Mouse (Mus musculus) MEL (cell line): ENCODE data around the gene Lrrc4c. TPM values are rescaled to one million over a fixed set of nuclear protein-coding genes. Genes with fewer than 3 reads are reported as not detected.

ENCODE experiments used
- DNase-seq: peaks from one replicate; pipeline ENCODE4 v3.0.0; 2011; ENCODE audit warnings: low read depth, low spot score
- H3K27ac ChIP-seq: 2 replicates; pipeline ENCODE4 v1.5.1; 2012; ENCODE audit warnings: low read depth, mild to moderate bottlenecking, control low read depth, low read length, moderate library complexity; ENCODE audit not compliant: control insufficient read depth
- H3K27me3 ChIP-seq, 2 experiments: fragments of 150-350 bp in 1 of 2; sonication (generic) in 1 of 2; 2 replicates each; pipeline ENCODE4 v1.6.1; 2012; ENCODE audit warnings: low read length in 2 of 2, mild to moderate bottlenecking in 2 of 2, improper control_type of control experiment in 1 of 2, moderate library complexity in 1 of 2; ENCODE audit not compliant: insufficient read depth in 2 of 2, control insufficient read depth in 1 of 2
- H3K36me3 ChIP-seq, 2 experiments: 2 replicates each; pipeline ENCODE4 v1.6.1; 2012 to 2014; ENCODE audit warnings: low read length in 2 of 2, improper control_type of control experiment in 1 of 2, inconsistent platforms in 1 of 2, mild to moderate bottlenecking in 1 of 2; ENCODE audit not compliant: insufficient read depth in 2 of 2, control insufficient read depth in 1 of 2
- H3K4me1 ChIP-seq, 2 experiments: fragments of 150-350 bp in 1 of 2; sonication (generic) in 1 of 2; 2 replicates each; pipeline ENCODE4 v1.6.1; 2012; ENCODE audit warnings: low read length in 2 of 2, improper control_type of control experiment in 1 of 2, mild to moderate bottlenecking in 1 of 2; ENCODE audit not compliant: insufficient read depth in 2 of 2, control insufficient read depth in 1 of 2
- H3K4me3 ChIP-seq, 2 experiments: fragments of 150-350 bp in 1 of 2; sonication (generic) in 1 of 2; 2 replicates each; pipeline ENCODE4 v1.5.1; 2012; ENCODE audit warnings: low read depth in 2 of 2, low read length in 2 of 2, mild to moderate bottlenecking in 2 of 2, moderate library complexity in 2 of 2, control low read depth in 1 of 2, improper control_type of control experiment in 1 of 2; ENCODE audit not compliant: control insufficient read depth in 1 of 2, insufficient read depth in 1 of 2
- H3K79me2 ChIP-seq: 2 replicates; pipeline ENCODE4 v1.6.1; 2012; ENCODE audit warnings: mild to moderate bottlenecking, low read length, moderate library complexity; ENCODE audit not compliant: control insufficient read depth, poor library complexity, insufficient read depth
- H3K9ac ChIP-seq: 2 replicates; pipeline ENCODE4 v1.6.1; 2012; ENCODE audit warnings: low read depth, mild to moderate bottlenecking, control low read depth, low read length, moderate library complexity; ENCODE audit not compliant: control insufficient read depth, poor library complexity, severe bottlenecking
- H3K9me3 ChIP-seq: fragments of 150-350 bp; sonication (generic); replicated peaks from 2 replicates; pipeline ENCODE4 v1.6.1; 2012; ENCODE audit warnings: mild to moderate bottlenecking, low read length, improper control_type of control experiment, moderate library complexity; ENCODE audit not compliant: insufficient read depth
- ELF1 ChIP-seq: IDR thresholded peaks from 2 replicates; pipeline ENCODE4 v1.6.1; 2014; ENCODE audit warnings: low read depth, mild to moderate bottlenecking, inconsistent platforms, low read length, improper control_type of control experiment, moderate library complexity
- GABPA ChIP-seq: IDR thresholded peaks from 2 replicates; pipeline ENCODE4 v1.6.1; 2012; ENCODE audit warnings: low read depth, mild to moderate bottlenecking, inconsistent platforms, low read length, improper control_type of control experiment, moderate library complexity
- GATA1 ChIP-seq: IDR thresholded peaks from 2 replicates; pipeline ENCODE4 v1.6.1; 2011; ENCODE audit warnings: low read depth, low read length, improper control_type of control experiment
- HCFC1 ChIP-seq: IDR thresholded peaks from 2 replicates; pipeline ENCODE4 v1.6.1; 2012; ENCODE audit warnings: low read depth, mild to moderate bottlenecking, inconsistent platforms, low read length, improper control_type of control experiment, moderate library complexity
- JUND ChIP-seq: IDR thresholded peaks from 2 replicates; pipeline ENCODE4 v1.6.1; 2011; ENCODE audit warnings: low read depth, mild to moderate bottlenecking, improper control_type of control experiment, low read length
- MAFK ChIP-seq: IDR thresholded peaks from 2 replicates; pipeline ENCODE4 v1.6.1; 2011; ENCODE audit warnings: low read depth, mild to moderate bottlenecking, low read length, improper control_type of control experiment, borderline replicate concordance
- MEF2A ChIP-seq: IDR thresholded peaks from 2 replicates; pipeline ENCODE4 v1.6.1; 2014; ENCODE audit warnings: low read depth, mild to moderate bottlenecking, inconsistent platforms, low read length, improper control_type of control experiment; ENCODE audit not compliant: poor library complexity, insufficient replicate concordance, severe bottlenecking; ENCODE audit errors: extremely low read depth
- MXI1 ChIP-seq: IDR thresholded peaks from 2 replicates; pipeline ENCODE4 v1.6.1; 2011; ENCODE audit warnings: mild to moderate bottlenecking, low read depth, low read length, improper control_type of control experiment
- MYC ChIP-seq: IDR thresholded peaks from 2 replicates; pipeline ENCODE4 v1.6.1; 2011; ENCODE audit warnings: low read depth, mild to moderate bottlenecking, low read length, improper control_type of control experiment, moderate library complexity
- NELFE ChIP-seq: IDR thresholded peaks from 2 replicates; pipeline ENCODE4 v1.6.1; 2011; ENCODE audit warnings: low read depth, low read length, improper control_type of control experiment
- NRF1 ChIP-seq: IDR thresholded peaks from 2 replicates; pipeline ENCODE4 v1.6.1; 2014; ENCODE audit warnings: low read depth, mild to moderate bottlenecking, inconsistent platforms, low read length, improper control_type of control experiment, moderate library complexity; ENCODE audit not compliant: poor library complexity, insufficient read depth, severe bottlenecking
- POLR2A ChIP-seq, 2 experiments: IDR thresholded peaks; 2 replicates each; pipeline ENCODE4 v1.6.1; 2011 to 2012; ENCODE audit warnings: low read length in 2 of 2, mild to moderate bottlenecking in 2 of 2, control low read depth in 1 of 2, improper control_type of control experiment in 1 of 2, low read depth in 1 of 2, moderate library complexity in 1 of 2; ENCODE audit not compliant: control insufficient read depth in 1 of 2, insufficient read depth in 1 of 2, poor library complexity in 1 of 2
- POLR2AphosphoS5 ChIP-seq: IDR thresholded peaks from 2 replicates; pipeline ENCODE4 v1.6.1; 2012; ENCODE audit warnings: low read depth, borderline replicate concordance, mild to moderate bottlenecking, inconsistent platforms, low read length, moderate library complexity, mixed read lengths
- RAD21 ChIP-seq: IDR thresholded peaks from 2 replicates; pipeline ENCODE4 v1.6.1; 2011; ENCODE audit warnings: mild to moderate bottlenecking, low read depth, low read length, improper control_type of control experiment
- SMC3 ChIP-seq: IDR thresholded peaks from 2 replicates; pipeline ENCODE4 v1.6.1; 2011; ENCODE audit warnings: low read depth, low read length, improper control_type of control experiment
- TBP ChIP-seq: IDR thresholded peaks from 2 replicates; pipeline ENCODE4 v1.8.0; 2011; ENCODE audit warnings: low read depth, low read length, improper control_type of control experiment
- TCF12 ChIP-seq: IDR thresholded peaks from 2 replicates; pipeline ENCODE4 v1.6.1; 2014; ENCODE audit warnings: low read depth, mild to moderate bottlenecking, inconsistent platforms, low read length, improper control_type of control experiment, moderate library complexity
- USF1 ChIP-seq: IDR thresholded peaks from 2 replicates; pipeline ENCODE4 v1.6.1; 2014; ENCODE audit warnings: low read depth, mild to moderate bottlenecking, inconsistent platforms, low read length, improper control_type of control experiment, moderate library complexity
- USF2 ChIP-seq, 2 experiments: IDR thresholded peaks; 2 replicates each; pipeline ENCODE4 v1.6.1; 2011 to 2012; ENCODE audit warnings: improper control_type of control experiment in 2 of 2, low read length in 2 of 2, borderline replicate concordance in 1 of 2, inconsistent platforms in 1 of 2, low read depth in 1 of 2, mild to moderate bottlenecking in 1 of 2; ENCODE audit not compliant: insufficient read depth in 1 of 2
- ZC3H11A ChIP-seq: IDR thresholded peaks from 2 replicates; pipeline ENCODE4 v1.6.1; 2012; ENCODE audit warnings: low read depth, mild to moderate bottlenecking, inconsistent platforms, low read length, improper control_type of control experiment
- ZMIZ1 ChIP-seq: IDR thresholded peaks from 2 replicates; pipeline ENCODE4 v1.6.1; 2012; ENCODE audit warnings: low read depth, mild to moderate bottlenecking, inconsistent platforms, low read length, improper control_type of control experiment, moderate library complexity
- ZNF384 ChIP-seq: IDR thresholded peaks from 2 replicates; pipeline ENCODE4 v1.6.1; 2012; ENCODE audit warnings: low read depth, mild to moderate bottlenecking, inconsistent platforms, low read length, improper control_type of control experiment
- polyA plus RNA-seq, 2 experiments: library from polyadenylated mRNA; stranded (reverse) in 1 of 2; unstranded in 1 of 2; fragments of >175 nt in 1 of 2; fragments of >200 nt in 1 of 2; gene quantifications; 2 replicates each; pipeline versions ENCODE4 v1.2.1 to v1.2.4; 2012; ENCODE audit warnings: low replicate concordance in 2 of 2, low read depth in 1 of 2; ENCODE audit not compliant: insufficient read length in 2 of 2, insufficient read depth in 1 of 2, missing spikeins in 1 of 2
- total RNA-seq: library from RNA; depleted of rRNA; stranded (reverse); fragments of 300-350 nt; gene quantifications from 2 replicates; pipeline ENCODE4 v1.2.3, GENCODE M21; 2012

Gene Lrrc4c
- total and polyA plus RNA-seq, 3 experiments: not detected

GRCm38 (mm10) chr2:96318556-96318955, 587 bp downstream of the Lrrc4c start:
- Histone ChIP-seq H3K4me3 (no peak overlapping the region), H3K4me1 (no peaks in the 10 kb centered on the region), H3K27me3 (no peaks in the 10 kb centered on the region), H3K79me2 (no peaks in the 10 kb centered on the region), H3K9ac (no peak overlapping the region), H3K36me3 (no peaks in the 10 kb centered on the region), H3K27ac (no peak overlapping the region), H3K9me3 (no peaks in the 10 kb centered on the region)
- TF ChIP-seq TBP (no peak), POLR2A (IDR thresholded peaks at IDR 0.05; ENCODE audit: control insufficient read depth in 1 of 2, insufficient read depth in 1 of 2, low read depth in 1 of 2, low read length in 2 of 2, poor library complexity in 1 of 2) (no peak), POLR2AphosphoS5 (no peak), NELFE (no peak)
- DNase-seq: no peak

- no peak overlapping the region for H3K9ac ChIP-seq
- no peaks in the 10 kb centered on the region for H3K36me3 ChIP-seq
- no peaks in the 10 kb centered on the region for H3K27me3 ChIP-seq
- no peaks in the 10 kb centered on the region for H3K4me1 ChIP-seq
- H3K79me2 ChIP-seq: no peaks in the 10 kb centered on the region
- H3K9me3 ChIP-seq: no peaks in the 10 kb centered on the region
- TF ChIP-seq USF2 (IDR thresholded peaks at IDR 0.05; ENCODE audit: borderline replicate concordance in 1 of 2, insufficient read depth in 1 of 2, low read depth in 1 of 2, low read length in 2 of 2) (no peak), NELFE (no peak), HCFC1 (no peak)
- TF ChIP-seq, all 39 proteins: peak for 0
- no peak for DNase-seq
- Histone ChIP-seq H3K4me3 (no peak overlapping the region), H3K27ac (no peak overlapping the region)
Measured at GRCm38 (mm10) chr2:96319201-96319600, 1.2 kb downstream of the Lrrc4c start.

GRCm38 (mm10) chr2:96319649-96320048, 1.7 kb downstream of the Lrrc4c start:
- Histone ChIP-seq H3K79me2 (no peaks in the 10 kb centered on the region), H3K27ac (no peak overlapping the region), H3K9me3 (no peaks in the 10 kb centered on the region), H3K36me3 (no peaks in the 10 kb centered on the region), H3K9ac (no peak overlapping the region), H3K4me1 (no peaks in the 10 kb centered on the region), H3K4me3 (no peak overlapping the region), H3K27me3 (no peaks in the 10 kb centered on the region)
- TF ChIP-seq ZC3H11A (no peak), MEF2A (no peak), ZMIZ1 (no peak), MXI1 (no peak), POLR2AphosphoS5 (no peak), NRF1 (no peak), GATA1 (no peak), GABPA (no peak), TCF12 (no peak), TBP (no peak), RAD21 (no peak), USF1 (no peak), MAFK (no peak), ELF1 (no peak), MYC (no peak), ZNF384 (no peak), SMC3 (no peak), JUND (no peak), HCFC1 (no peak)
- DNase-seq: no peak
